Mouse (Mus musculus) kidney, adult 2 months (tissue): ENCODE data around the gene Arl2bp. TPM values are rescaled to one million over a fixed set of nuclear protein-coding genes. Genes with fewer than 3 reads are reported as not detected.

Source experiments
- DNase-seq: peaks from one replicate; pipeline ENCODE4 v3.0.0; 2021
- H3K27ac ChIP-seq: fragments of 200-500 bp; 2 replicates; pipeline ENCODE4 v1.5.1; 2012; ENCODE audit warnings: low read depth, low read length, control low read depth, inconsistent platforms; ENCODE audit not compliant: insufficient read depth
- H3K27me3 ChIP-seq: fragments of 200-500 bp; replicated peaks from 2 replicates; pipeline ENCODE4 v1.6.1; 2012; ENCODE audit warnings: mild to moderate bottlenecking, moderate library complexity, low read length, inconsistent platforms; ENCODE audit not compliant: control insufficient read depth, insufficient read depth
- H3K36me3 ChIP-seq: fragments of 200-500 bp; 2 replicates; pipeline ENCODE4 v1.6.1; 2012; ENCODE audit warnings: mild to moderate bottlenecking, moderate library complexity, low read length, inconsistent platforms; ENCODE audit not compliant: control insufficient read depth, insufficient read depth
- H3K4me1 ChIP-seq: fragments of 200-500 bp; 2 replicates; pipeline ENCODE4 v1.6.1; 2011; ENCODE audit warnings: low read length; ENCODE audit not compliant: control insufficient read depth, insufficient read depth
- H3K4me3 ChIP-seq: fragments of 200-500 bp; 2 replicates; pipeline ENCODE4 v1.5.1; 2011; ENCODE audit warnings: mild to moderate bottlenecking, low read depth, low read length, control low read depth; ENCODE audit not compliant: insufficient read depth
- CTCF ChIP-seq: fragments of 200-500 bp; conservative IDR thresholded peaks from 2 replicates; pipeline ENCODE4 v1.5.1; 2011; ENCODE audit warnings: low read depth, mild to moderate bottlenecking, control low read depth, low read length, moderate library complexity, mixed read lengths; ENCODE audit not compliant: insufficient read depth, insufficient read length
- POLR2A ChIP-seq: fragments of 200-500 bp; IDR thresholded peaks from one replicate; pipeline ENCODE4 v1.6.1; 2011; ENCODE audit warnings: low read depth, low read length, control low read depth
- WGBS: fragments of 180-500 bp; shearing (Covaris S2); methylation state at CpG from one replicate; pipeline ENCODE4 v1.1.7; 2018; 5-methylcytosine and 5-hydroxymethylcytosine counted together
- polyA plus RNA-seq: library from polyadenylated mRNA; depleted of rRNA; stranded (reverse); fragments of >200 nt; gene quantifications from 2 replicates; pipeline ENCODE4 v1.2.3, GENCODE M21; 2012; rRNA removed

Gene Arl2bp
- polyA plus RNA-seq: 76.2 and 77.2 TPM in 2 replicates

DNA sequence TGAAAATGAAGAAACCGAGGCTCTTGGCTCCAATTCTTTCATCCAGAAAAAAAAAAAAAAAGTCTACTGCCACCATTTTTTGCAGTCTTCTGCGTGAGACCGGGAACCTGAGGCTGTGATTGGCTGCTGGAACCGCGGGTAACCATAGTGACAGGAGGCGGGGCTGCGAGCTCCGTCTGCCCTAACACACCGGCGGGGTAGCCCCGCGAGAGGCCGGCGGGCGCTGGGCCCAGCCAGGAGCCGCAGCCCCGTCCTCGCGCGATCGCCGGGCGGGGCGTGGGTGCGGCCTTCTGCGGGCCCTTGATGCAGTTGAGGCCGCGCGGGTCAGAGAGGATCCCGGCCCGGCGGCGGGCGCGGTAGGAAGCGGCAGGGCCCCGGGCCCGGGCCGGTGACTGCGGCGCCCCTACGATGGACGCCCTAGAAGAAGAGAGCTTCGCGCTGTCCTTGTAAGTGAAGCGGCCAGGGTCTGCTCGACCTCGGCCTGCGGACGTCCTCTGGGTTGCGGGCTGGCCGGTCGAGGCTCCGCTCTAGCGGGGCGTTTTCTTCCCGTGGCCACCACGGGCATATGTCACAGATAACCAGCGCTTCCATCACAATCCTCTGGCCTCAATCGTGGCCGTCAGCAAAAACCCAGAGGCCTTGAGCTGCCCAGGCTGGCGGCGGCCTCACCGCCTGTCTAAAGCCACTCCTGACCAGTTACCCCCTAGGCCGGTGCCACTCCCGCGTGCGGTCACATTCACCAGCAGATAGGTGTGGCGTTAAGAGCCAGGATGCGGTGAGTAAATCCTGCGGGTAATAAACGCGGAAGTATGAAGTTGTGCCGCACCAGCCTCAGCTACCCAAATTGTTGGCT lies at the start of gene Arl2bp:
TSS of gene Arl2bp (plus strand) at position 145 of the 853 bp plus-strand sequence.
- under 1% methylated on average over 73 of the region's 74 CpGs for WGBS
- TF ChIP-seq CTCF (no peak), POLR2A (no peak)
- Histone ChIP-seq H3K27ac (peak within 1 kb of the TSS; percentile 88), H3K4me1 (peaks cover 17% of the 10 kb centered on the region), H3K36me3 (no peaks in the 10 kb centered on the region; the same call in 1 of the 2 replicates), H3K27me3 (no peaks in the 10 kb centered on the region), H3K4me3 (peak within 1 kb of the TSS; percentile 94)
- peak; percentile 97 for DNase-seq

GRCm38 (mm10) chr8:94624885-94625284 lies 41.5 kb upstream of the Arl2bp start:
- no peak for TF ChIP-seq CTCF
- no peak for TF ChIP-seq POLR2A
- Histone ChIP-seq H3K4me1 (peaks cover 3% of the 10 kb centered on the region; the same call in 1 of the 2 replicates), H3K4me3 (no peak overlapping the region), H3K27me3 (no peaks in the 10 kb centered on the region), H3K27ac (no peak overlapping the region), H3K36me3 (peaks cover 5% of the 10 kb centered on the region)
- no peak for DNase-seq
- WGBS: 84% methylated on average over 1 of the region's 1 CpGs

DNA sequence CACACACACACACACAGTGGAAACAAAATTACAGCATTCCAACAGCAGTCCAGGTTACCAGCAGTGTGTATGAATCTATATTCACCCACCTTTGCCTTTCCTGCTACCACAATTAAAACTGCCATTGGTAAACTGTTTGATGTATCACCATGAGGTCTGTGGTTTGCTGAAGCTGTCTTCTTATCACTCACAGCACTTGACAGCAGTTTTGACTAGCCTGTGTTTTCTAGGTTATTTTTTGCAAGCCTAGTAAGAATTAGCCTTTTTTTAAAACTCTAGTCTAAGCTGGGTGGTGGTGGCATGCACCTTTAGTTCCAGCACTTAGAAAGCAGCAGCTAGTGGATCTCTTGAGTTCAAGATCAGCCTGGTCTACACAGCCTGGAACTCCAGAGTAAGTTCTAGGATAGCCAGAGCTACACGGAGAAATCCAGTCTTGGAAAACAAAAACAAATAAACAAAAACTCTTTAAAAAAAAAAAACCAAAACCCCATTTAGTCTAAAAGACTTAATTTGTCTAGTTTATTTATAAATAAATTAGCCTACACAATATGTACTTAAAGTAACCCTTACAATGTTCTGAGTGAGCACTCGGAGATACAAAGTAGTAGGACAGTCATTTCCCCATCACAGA lies 32.7 kb upstream of the Arl2bp start:
- DNase-seq: no peak
- Histone ChIP-seq H3K27me3 (no peaks in the 10 kb centered on the region), H3K4me3 (no peak overlapping the region), H3K36me3 (peaks cover 13% of the 10 kb centered on the region), H3K4me1 (no peaks in the 10 kb centered on the region), H3K27ac (no peak overlapping the region)
- TF ChIP-seq POLR2A (no peak), CTCF (no peak)
- 75% methylated on average over 2 of the region's 2 CpGs for WGBS

GRCm38 (mm10) chr8:94634211-94634610 lies 32.2 kb upstream of the Arl2bp start:
- peaks cover 13% of the 10 kb centered on the region for H3K36me3 ChIP-seq
- DNase-seq: no peak
- TF ChIP-seq CTCF: no peak

GRCm38 (mm10) chr8:94641183-94641582 lies 25.2 kb upstream of the Arl2bp start:
- Histone ChIP-seq H3K36me3 (peaks cover 14% of the 10 kb centered on the region), H3K27me3 (no peaks in the 10 kb centered on the region), H3K27ac (no peak overlapping the region), H3K4me1 (no peaks in the 10 kb centered on the region), H3K4me3 (no peak overlapping the region)
- DNase-seq: no peak
- TF ChIP-seq POLR2A: no peak
- WGBS: 87% methylated on average over 2 of the region's 2 CpGs

More at GRCm38 (mm10) chr8:94634211-94634610, 32.2 kb upstream of the Arl2bp start:
- no peaks in the 10 kb centered on the region for H3K4me1 ChIP-seq
- H3K27ac ChIP-seq: no peak overlapping the region
- no peak overlapping the region for H3K4me3 ChIP-seq
- H3K27me3 ChIP-seq: no peaks in the 10 kb centered on the region

DNA sequence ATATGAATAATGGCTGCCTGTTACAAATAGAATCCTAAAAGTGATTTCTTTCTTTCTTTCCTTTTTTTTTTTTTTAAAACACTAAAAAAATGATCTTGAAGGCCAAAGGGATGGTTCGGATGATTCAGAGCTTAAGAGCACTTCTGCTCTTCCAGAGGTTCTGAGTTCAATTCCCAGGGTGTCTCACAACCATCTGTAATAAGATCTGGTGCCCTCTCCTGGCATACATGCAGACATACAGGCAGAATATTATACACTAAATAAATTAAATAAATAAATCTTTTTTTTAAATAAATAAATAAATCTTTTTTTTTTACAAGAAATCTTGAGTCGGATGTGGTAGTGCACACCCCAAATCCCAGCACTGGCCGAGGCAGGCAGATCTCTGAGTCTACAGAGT lies 24.5 kb upstream of the Arl2bp start:
- Histone ChIP-seq H3K4me1 (no peaks in the 10 kb centered on the region), H3K27ac (no peak overlapping the region), H3K4me3 (no peak overlapping the region), H3K36me3 (peaks cover 11% of the 10 kb centered on the region), H3K27me3 (no peaks in the 10 kb centered on the region)
- TF ChIP-seq POLR2A (no peak), CTCF (no peak)
- DNase-seq: no peak
- 97% methylated on average over 3 of the region's 3 CpGs for WGBS

DNA sequence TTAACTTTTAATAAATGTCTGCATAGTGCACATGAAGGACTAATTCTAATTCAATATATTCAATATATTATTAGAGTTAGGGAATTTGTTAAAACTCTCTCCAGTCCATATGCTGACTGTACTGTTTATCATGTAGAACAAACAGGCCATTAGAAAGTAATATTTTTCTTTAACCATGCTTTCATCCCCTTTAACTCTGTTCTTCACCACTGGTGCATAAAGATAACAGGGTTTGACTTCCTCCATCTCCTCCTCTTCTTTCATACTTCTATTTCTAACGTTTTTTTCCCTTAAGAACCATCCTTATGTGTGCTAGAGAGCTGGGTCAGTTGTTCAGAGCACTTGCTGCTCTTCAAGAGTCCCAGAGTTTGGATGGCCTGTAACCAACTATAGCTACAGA lies 21.2 kb upstream of the Arl2bp start:
- TF ChIP-seq CTCF: no peak
- TF ChIP-seq POLR2A: no peak
- peaks cover 2% of the 10 kb centered on the region for H3K36me3 ChIP-seq
- no peaks in the 10 kb centered on the region for H3K27me3 ChIP-seq
- H3K27ac ChIP-seq: no peak overlapping the region
- WGBS: 50% methylated on average over 1 of the region's 1 CpGs
- no peaks in the 10 kb centered on the region for H3K4me1 ChIP-seq
- no peak overlapping the region for H3K4me3 ChIP-seq
- DNase-seq: no peak
